ENCODE assay signal across 15 mouse cellular contexts in genomic region chr19:36840301-36840700, GRCm38 (mm10).
"Had no signal": no experiment of that assay in that cellular context is flagged by ENCODE, and none has a peak within 500 bp of the region (broad histone marks: within the 10 kb centered on the region; RNA-seq: fewer than 3 reads in every experiment).

No protein-coding gene starts in this region.

- H3K4me3 ChIP-seq: neural tube, embryonic 15.5 days; stomach, embryonic 15.5 days had no signal

- DNase-seq: retina, postnatal 1 day; right cerebral cortex, adult 18-20 months; right cerebral cortex, postnatal 14 days; right cerebral cortex, postnatal 25 days; right cerebral cortex, postnatal 4 days; spleen, adult 18-20 months; thymus, adult 18-20 months; thymus, adult 2 months; thymus, postnatal 14 days; thymus, postnatal 25 days; thymus, postnatal 36 days; thymus, postnatal 4 days had no signal

- H3K27ac ChIP-seq: neural tube, embryonic 15.5 days; stomach, embryonic 15.5 days; stomach, postnatal 0 days had no signal
